Mouse (Mus musculus) spleen, adult 2 months (tissue): ENCODE measurements at regions not wholly inside any gene's neighbourhood (a gene's known extent, or its start where the extent isn't known, plus 50 kb on each side); places are given as distances from the start of the nearest gene placed in this dataset.

Source experiments
- CTCF ChIP-seq: fragments of 200-500 bp; IDR thresholded peaks from 2 replicates; pipeline ENCODE4 v1.5.1; 2011; ENCODE audit warnings: mild to moderate bottlenecking, inconsistent platforms; ENCODE audit not compliant: insufficient read depth, insufficient read length, insufficient replicate concordance; ENCODE audit errors: extremely low read depth
- POLR2A ChIP-seq: fragments of 200-500 bp; IDR thresholded peaks from 2 replicates; pipeline ENCODE4 v1.6.1; 2011; ENCODE audit warnings: low read depth, low read length, inconsistent platforms

GRCm38 (mm10) chr14:15842024-15842599, 403.3 kb upstream of the Lrrc3b start:
- TF ChIP-seq CTCF: no peak
- TF ChIP-seq POLR2A: no peak
